Mouse (Mus musculus) lung, embryonic 16.5 days (tissue): ENCODE measurements around the gene Polr1c. TPM values are rescaled to one million over a fixed set of nuclear protein-coding genes. Genes with fewer than 3 reads are reported as not detected.
A peak's percentile ranks its signal among the peaks of the same experiment; 100 is the strongest.

ENCODE experiments used
- ATAC-seq: fragments of 200-750 bp; cut with Nextera tagmentation; 2 replicates; pipeline ENCODE4 v1.8.0; 2017; ENCODE audit warnings: low read depth, mild to moderate bottlenecking, moderate library complexity
- H3K27ac ChIP-seq: fragments of 300-500 bp; sonication (generic); 2 replicates; pipeline ENCODE4 v1.5.1; 2014; ENCODE audit warnings: mild to moderate bottlenecking, control low read depth, low read length
- H3K27me3 ChIP-seq: fragments of 300-500 bp; sonication (generic); 2 replicates; pipeline ENCODE4 v1.6.1; 2014; ENCODE audit warnings: low read depth, low read length, mixed read lengths; ENCODE audit not compliant: control insufficient read depth, insufficient read depth
- H3K36me3 ChIP-seq: fragments of 300-500 bp; sonication (generic); 2 replicates; pipeline ENCODE4 v1.6.1; 2014; ENCODE audit warnings: low read length; ENCODE audit not compliant: control insufficient read depth, insufficient read depth
- H3K4me1 ChIP-seq: fragments of 300-500 bp; sonication (generic); replicated peaks from 2 replicates; pipeline ENCODE4 v1.6.1; 2014; ENCODE audit warnings: low read length, mixed read lengths; ENCODE audit not compliant: control insufficient read depth, insufficient read depth
- H3K4me2 ChIP-seq: fragments of 300-500 bp; sonication (generic); 2 replicates; pipeline ENCODE4 v1.6.1; 2014; ENCODE audit warnings: low read depth, low read length, control low read depth
- H3K4me3 ChIP-seq: fragments of 300-500 bp; sonication (generic); 2 replicates; pipeline ENCODE4 v1.5.1; 2014; ENCODE audit warnings: mild to moderate bottlenecking, low read length, control low read depth
- H3K9ac ChIP-seq: fragments of 300-500 bp; sonication (generic); 2 replicates; pipeline ENCODE4 v1.6.1; 2014; ENCODE audit warnings: low read length, control low read depth
- H3K9me3 ChIP-seq: fragments of 300-500 bp; sonication (generic); 2 replicates; pipeline ENCODE4 v1.6.1; 2016; ENCODE audit warnings: low read length; ENCODE audit not compliant: control insufficient read depth
- WGBS: fragments of 180-500 bp; shearing (Covaris S2); extraction: QIAGEN DNeasy Blood & Tissue Kit; methylation state at CpG from one replicate; pipeline ENCODE4 v1.1.7; 2014; 5-methylcytosine and 5-hydroxymethylcytosine counted together
- polyA plus RNA-seq: library from polyadenylated mRNA; unstranded; fragments of >200 nt; fragmentation: Nextera tagmentation; extraction: Ambion mirVana; gene quantifications from 2 replicates; pipeline ENCODE4 v1.2.1, GENCODE M21; 2015

The Polr1c gene
- polyA plus RNA-seq = 90.6 and 91.2 TPM in 2 replicates

DNA sequence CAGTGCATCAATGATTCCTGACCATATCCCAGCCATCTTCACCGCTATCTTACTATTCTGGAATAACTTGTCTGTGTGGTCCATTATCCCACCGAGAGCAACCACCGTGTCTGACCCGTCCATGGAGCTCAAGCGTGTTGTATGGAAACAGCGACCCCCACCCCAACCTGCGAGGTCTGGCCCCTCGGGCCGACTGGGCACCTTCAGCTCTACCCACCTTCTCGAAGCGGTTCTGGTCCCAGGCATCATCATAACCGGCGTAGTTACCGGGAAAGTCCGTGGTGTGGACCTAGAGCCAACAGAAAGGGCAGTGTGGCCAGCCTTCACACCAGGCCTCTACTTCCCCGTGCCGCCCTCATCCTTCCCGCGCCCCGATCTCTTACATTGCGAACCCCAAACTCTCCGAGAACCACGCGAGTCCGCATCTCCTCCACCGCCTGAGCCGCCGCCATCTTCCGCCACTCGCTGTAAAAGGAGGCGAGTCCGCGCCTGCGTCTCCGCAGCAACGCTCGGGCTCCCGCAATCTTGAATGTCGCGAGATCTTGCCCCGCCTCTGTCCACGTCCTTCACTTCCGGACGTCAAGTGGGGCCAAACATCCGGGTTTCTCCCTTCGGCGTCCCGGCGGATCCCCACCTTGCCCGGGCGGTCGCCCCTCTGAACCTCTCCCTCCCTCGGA is at the start of gene Polr1c, which contains the start of gene Yipf3:
Gene Polr1c, minus strand, starts transcription at position 543 of the 677 bp plus-strand sequence.
Gene Yipf3, plus strand, starts transcription at position 569 of the 677 bp plus-strand sequence.
- WGBS = under 1% methylated on average over 53 of the region's 53 CpGs
- ATAC-seq = peak; percentile 92
- Histone ChIP-seq H3K27me3 (no peaks in the 10 kb centered on the region), H3K9ac (peak within 1 kb of the TSS; percentile 98), H3K9me3 (no peaks in the 10 kb centered on the region), H3K36me3 (peaks cover 42% of the 10 kb centered on the region), H3K27ac (peak within 1 kb of the TSS; percentile 82), H3K4me1 (peaks cover 18% of the 10 kb centered on the region), H3K4me3 (peak within 1 kb of the TSS; percentile 94), H3K4me2 (peak within 1 kb of the TSS; percentile 91)

DNA sequence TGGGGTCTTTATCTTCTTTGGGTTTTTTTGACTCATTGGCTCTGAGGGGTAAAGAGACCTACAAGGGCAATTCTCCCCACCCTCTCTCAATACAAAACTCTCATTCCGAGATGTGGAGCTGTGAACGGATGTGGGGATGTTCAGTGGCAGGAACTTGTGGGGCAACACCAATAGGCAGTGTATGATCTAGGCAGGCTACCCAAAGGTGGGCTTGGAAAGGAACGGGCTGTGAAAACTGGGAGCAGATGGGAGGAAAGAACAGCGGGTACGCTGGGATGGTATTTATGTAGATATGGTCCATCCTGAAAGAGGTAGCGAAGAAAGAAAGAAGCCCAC is 49.1 kb upstream of the Polr1c start:
- no peaks in the 10 kb centered on the region for H3K9me3 ChIP-seq
- H3K9ac ChIP-seq = no peak overlapping the region
- peaks cover 39% of the 10 kb centered on the region for H3K27me3 ChIP-seq
- no peak for ATAC-seq
- 12% methylated on average over 6 of the region's 6 CpGs for WGBS
- no peaks in the 10 kb centered on the region for H3K36me3 ChIP-seq
- peaks cover 12% of the 10 kb centered on the region for H3K4me1 ChIP-seq
- H3K27ac ChIP-seq = no peak overlapping the region
- H3K4me2 ChIP-seq = peak overlapping the region; percentile 100
- H3K4me3 ChIP-seq = peak overlapping the region; percentile 66

DNA sequence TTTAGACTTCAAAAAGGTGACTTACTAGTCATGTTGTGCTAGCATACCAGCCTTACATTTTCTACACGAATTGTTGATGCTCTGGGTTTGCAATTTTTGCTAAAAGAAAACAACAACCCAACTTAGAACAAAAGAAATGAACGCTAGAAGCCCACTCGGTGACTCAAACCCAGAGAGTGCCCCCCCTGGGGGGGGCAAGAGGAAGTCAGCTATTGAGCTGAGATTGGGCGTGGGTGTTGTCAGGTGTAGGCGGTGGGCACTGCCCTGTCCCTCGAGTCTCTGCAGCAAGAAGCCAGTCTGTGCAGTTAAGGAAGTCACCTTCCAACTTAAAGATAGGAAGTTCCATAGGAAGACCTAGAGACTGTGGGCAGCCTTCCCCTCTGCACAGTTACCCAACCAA is 48.7 kb upstream of the Polr1c start:
- peaks cover 39% of the 10 kb centered on the region for H3K27me3 ChIP-seq
- WGBS = 31% methylated on average over 6 of the region's 6 CpGs
- H3K4me1 ChIP-seq = peaks cover 12% of the 10 kb centered on the region
- no peak overlapping the region for H3K27ac ChIP-seq
- H3K4me3 ChIP-seq = no peak overlapping the region
- H3K4me2 ChIP-seq = no peak overlapping the region
- no peak for ATAC-seq
- H3K9ac ChIP-seq = no peak overlapping the region
- H3K36me3 ChIP-seq = no peaks in the 10 kb centered on the region
- H3K9me3 ChIP-seq = no peaks in the 10 kb centered on the region

DNA sequence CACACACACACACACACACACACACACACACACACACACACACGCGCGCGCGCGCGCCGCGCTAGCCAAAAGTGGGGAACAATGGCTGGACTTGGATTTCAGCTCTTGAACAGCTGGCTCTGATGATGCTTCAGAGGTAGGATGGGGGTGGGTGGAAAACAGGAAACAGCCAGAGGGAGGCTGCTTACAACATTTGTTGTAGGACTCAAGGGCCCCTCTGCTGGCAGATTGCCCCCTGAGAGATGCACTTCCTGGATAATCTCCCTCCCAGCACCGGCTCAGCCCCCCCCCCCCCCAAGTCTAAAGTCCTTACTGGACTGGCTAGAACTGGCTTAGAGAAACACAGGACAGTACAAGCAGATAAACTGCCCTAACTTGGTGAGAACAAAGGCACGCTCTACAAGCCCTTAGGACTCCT is 39.8 kb upstream of the Polr1c start:
- Histone ChIP-seq H3K9ac (peak overlapping the region; percentile 32; the same call in 1 of the 2 replicates), H3K36me3 (no peaks in the 10 kb centered on the region), H3K27me3 (no peaks in the 10 kb centered on the region), H3K4me1 (peaks cover 13% of the 10 kb centered on the region), H3K4me2 (no peak overlapping the region), H3K4me3 (no peak overlapping the region), H3K27ac (peak overlapping the region; percentile 45), H3K9me3 (no peaks in the 10 kb centered on the region)
- 40% methylated on average over 11 of the region's 11 CpGs for WGBS
- ATAC-seq = peak; percentile 59

DNA sequence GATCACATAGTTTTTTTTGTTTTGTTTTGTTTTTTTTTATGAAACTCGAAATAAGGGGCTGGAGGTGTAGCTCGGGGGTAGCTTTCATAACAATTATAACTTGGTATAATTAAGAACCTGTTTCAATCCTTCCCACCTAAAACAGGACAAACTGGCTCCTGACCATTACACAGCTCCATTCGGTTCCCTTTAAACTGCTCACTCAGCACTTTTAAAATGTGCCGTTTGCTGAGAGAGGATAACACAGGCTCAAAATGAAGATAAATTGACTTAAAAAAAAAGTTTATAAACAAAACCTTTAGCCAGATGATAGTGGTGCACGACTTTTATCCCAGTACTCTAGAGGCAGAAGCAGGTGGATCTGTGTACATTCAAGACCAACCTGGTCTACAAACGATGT is 37.6 kb upstream of the Polr1c start:
- Histone ChIP-seq H3K36me3 (0 out of 2 replicates have a peak, but pooled peaks cover 3% of the 10 kb centered on the region), H3K9ac (no peak overlapping the region), H3K27ac (no peak overlapping the region), H3K9me3 (no peaks in the 10 kb centered on the region), H3K4me3 (no peak overlapping the region), H3K4me2 (no peak overlapping the region), H3K27me3 (no peaks in the 10 kb centered on the region), H3K4me1 (peaks cover 25% of the 10 kb centered on the region)
- 32% methylated on average over 6 of the region's 6 CpGs for WGBS
- no peak for ATAC-seq

DNA sequence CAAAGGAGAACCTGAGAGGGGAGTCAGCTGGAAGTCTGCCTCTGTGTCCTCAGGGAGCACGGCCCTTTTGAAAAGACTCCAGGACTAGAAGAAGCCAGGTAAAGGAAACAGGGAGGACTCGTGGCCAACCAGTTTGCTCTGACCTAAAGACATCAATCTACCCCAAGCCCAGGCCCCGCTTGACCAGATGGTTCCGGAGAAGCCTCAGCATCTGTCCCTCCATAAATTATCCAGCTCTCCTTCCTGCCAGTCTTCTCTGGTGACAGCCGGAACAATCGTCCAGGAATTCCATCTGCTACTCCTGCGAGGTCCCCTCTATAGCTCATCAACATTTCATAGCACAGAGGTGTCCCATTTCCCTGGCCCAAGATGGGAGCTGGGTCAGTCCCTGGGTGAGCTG is 36.8 kb upstream of the Polr1c start:
- Histone ChIP-seq H3K9me3 (no peaks in the 10 kb centered on the region), H3K4me3 (no peak overlapping the region), H3K4me1 (peaks cover 25% of the 10 kb centered on the region), H3K27ac (no peak overlapping the region), H3K9ac (no peak overlapping the region), H3K36me3 (peaks cover 8% of the 10 kb centered on the region; the same call in 1 of the 2 replicates), H3K4me2 (no peak overlapping the region), H3K27me3 (no peaks in the 10 kb centered on the region)
- 56% methylated on average over 7 of the region's 7 CpGs for WGBS
- no peak for ATAC-seq

DNA sequence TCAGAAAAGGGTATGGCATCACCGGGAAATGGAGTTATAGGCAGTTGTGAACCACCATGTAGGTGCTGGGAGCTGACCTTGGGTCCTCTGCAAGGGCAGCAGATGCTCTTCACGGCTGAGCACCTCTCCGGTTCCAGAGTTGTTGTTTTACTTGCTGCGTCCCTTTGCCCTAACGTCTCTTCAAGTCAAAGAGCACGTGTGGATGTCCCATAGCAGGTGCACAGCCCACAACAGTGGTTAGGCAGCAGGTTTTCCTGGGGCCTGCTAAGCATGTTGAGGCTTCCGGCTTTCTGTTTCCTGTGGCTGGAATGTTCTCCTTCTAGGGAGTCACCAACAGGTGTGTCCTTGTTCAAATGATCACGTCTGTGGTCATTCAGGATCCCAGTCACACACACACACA is 36.1 kb upstream of the Polr1c start:
- peaks cover 25% of the 10 kb centered on the region for H3K4me1 ChIP-seq

DNA sequence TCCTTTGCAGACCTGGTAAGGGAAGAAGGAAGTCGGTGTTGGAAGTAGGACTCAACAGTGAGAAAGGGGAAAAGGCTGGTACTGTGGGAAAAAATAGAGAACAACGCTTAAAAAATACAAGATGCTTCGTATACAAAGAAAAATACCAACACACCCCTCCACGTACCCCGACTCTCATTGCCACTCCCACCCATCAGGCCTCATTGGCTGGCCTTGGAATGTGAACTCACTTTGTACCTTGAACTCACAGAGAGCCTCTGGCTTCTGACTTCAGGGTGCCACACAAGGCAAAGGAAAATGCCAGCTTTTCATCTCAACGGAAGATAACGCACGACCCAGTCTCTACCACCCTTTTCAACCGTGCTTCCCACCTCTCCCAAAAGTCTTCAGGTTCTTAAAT is 35.3 kb upstream of the Polr1c start:
- Histone ChIP-seq H3K4me2 (peak overlapping the region; percentile 51), H3K36me3 (peaks cover 18% of the 10 kb centered on the region), H3K27ac (no peak overlapping the region), H3K4me3 (peak overlapping the region; percentile 54), H3K9me3 (no peaks in the 10 kb centered on the region), H3K4me1 (peaks cover 22% of the 10 kb centered on the region), H3K9ac (peak overlapping the region; percentile 7; the same call in 1 of the 2 replicates), H3K27me3 (no peaks in the 10 kb centered on the region)
- 21% methylated on average over 9 of the region's 9 CpGs for WGBS
- ATAC-seq = peak; percentile 32

More for the DNA sequence above, 36.1 kb upstream of the Polr1c start:
- H3K4me3 ChIP-seq = no peak overlapping the region
- no peak overlapping the region for H3K27ac ChIP-seq
- no peaks in the 10 kb centered on the region for H3K27me3 ChIP-seq
- no peak overlapping the region for H3K4me2 ChIP-seq
- no peak for ATAC-seq
- peaks cover 12% of the 10 kb centered on the region for H3K36me3 ChIP-seq
- H3K9ac ChIP-seq = no peak overlapping the region
- H3K9me3 ChIP-seq = no peaks in the 10 kb centered on the region
- WGBS = 84% methylated on average over 8 of the region's 8 CpGs

DNA sequence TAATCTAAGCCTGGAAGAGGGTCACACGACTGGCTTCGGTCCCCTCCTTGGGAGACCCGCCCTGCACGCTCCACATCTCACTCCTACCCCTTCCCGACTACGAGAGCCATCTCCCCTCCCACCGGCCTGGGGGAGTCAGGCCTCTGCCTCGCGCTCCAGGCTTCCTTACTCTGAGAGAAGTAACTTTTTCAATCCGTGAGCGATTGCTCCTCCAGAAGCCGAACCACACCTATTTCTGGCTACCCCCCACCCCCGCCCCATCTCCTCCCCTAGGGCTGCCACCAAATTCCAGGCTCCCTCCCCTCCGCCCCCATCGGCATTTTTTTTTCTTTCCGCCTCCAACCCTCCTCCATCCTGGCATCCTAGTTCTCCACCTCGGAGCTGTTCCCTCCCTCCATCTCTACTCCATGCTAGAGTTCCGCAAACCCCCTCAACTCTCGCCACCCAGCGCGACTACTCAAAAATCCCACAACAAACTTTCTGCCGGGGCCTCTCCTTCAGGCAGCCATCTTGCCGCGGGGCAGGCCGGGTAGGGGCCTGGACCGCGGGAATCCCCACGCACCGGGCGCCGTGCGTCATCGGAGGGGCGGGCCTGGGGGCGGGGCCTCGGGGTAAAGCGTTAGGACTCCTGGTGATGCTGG is 34.7 kb upstream of the Polr1c start, which contains the start of gene Tjap1:
Gene Tjap1, minus strand, starts transcription at position 544 of the 641 bp plus-strand sequence.
- WGBS = under 1% methylated on average over 35 of the region's 37 CpGs
- peak; percentile 99 for ATAC-seq
- H3K36me3 ChIP-seq = peaks cover 18% of the 10 kb centered on the region
- H3K9ac ChIP-seq = peak within 1 kb of the TSS; percentile 75
- H3K9me3 ChIP-seq = no peaks in the 10 kb centered on the region
- peaks cover 18% of the 10 kb centered on the region for H3K4me1 ChIP-seq
- peak within 1 kb of the TSS; percentile 90 for H3K4me2 ChIP-seq
- H3K27ac ChIP-seq = peak within 1 kb of the TSS; percentile 77
- no peaks in the 10 kb centered on the region for H3K27me3 ChIP-seq
- H3K4me3 ChIP-seq = peak within 1 kb of the TSS; percentile 54
